Mouse (Mus musculus): Measurements from ENCODE around the gene Fbxl15. TPM values are rescaled to one million over a fixed set of nuclear protein-coding genes. Genes with fewer than 3 reads are reported as not detected.

Gene Fbxl15
- polyA plus RNA-seq, 1 experiment from 2014 or later = 15.1 TPM

- Histone ChIP-seq H3K27me3 (ENCODE audit: control insufficient read depth, insufficient read depth, low read length) (peaks cover 13% of the 10 kb centered on the region; the same call in 1 of the 2 replicates), H3K4me2 (ENCODE audit: low read depth, severe bottlenecking) (peak overlapping the region; percentile 85), H3K9me3 (ENCODE audit: control insufficient read depth, low read length) (no peaks in the 10 kb centered on the region), H3K27ac (replicated peaks; ENCODE audit: low read depth, low read length) (no peak overlapping the region), H3K9ac (ENCODE audit: low read length) (peak overlapping the region; percentile 56; the same call in 1 of the 2 replicates), H3K4me3 (ENCODE audit: low read depth, low read length) (peak overlapping the region; percentile 54), H3K4me1 (ENCODE audit: control insufficient read depth, insufficient read depth, low read length) (peaks cover 9% of the 10 kb centered on the region; the same call in 1 of the 2 replicates), H3K36me3 (ENCODE audit: control insufficient read depth, insufficient read depth, low read length) (no peaks in the 10 kb centered on the region; the same call in 1 of the 2 replicates)
- ATAC-seq (ENCODE audit: insufficient number of reproducible peaks, low FRiP score, low TSS enrichment, low read depth) (no peak), DNase-seq (ENCODE audit: low spot score) (no peak)
- 53% methylated on average over 5 of the region's 5 CpGs for WGBS
Measured at GRCm38 (mm10) chr19:46306268-46306610, 21.7 kb upstream of the Fbxl15 start.

- WGBS = 94% methylated on average over 9 of the region's 9 CpGs
- Histone ChIP-seq H3K9ac (ENCODE audit: low read length) (no peak overlapping the region), H3K9me3 (ENCODE audit: control insufficient read depth, low read length) (no peaks in the 10 kb centered on the region), H3K4me2 (ENCODE audit: low read depth, severe bottlenecking) (no peak overlapping the region), H3K27ac (replicated peaks; ENCODE audit: low read depth, low read length) (no peak overlapping the region), H3K27me3 (ENCODE audit: control insufficient read depth, insufficient read depth, low read length) (peaks cover 13% of the 10 kb centered on the region; the same call in 1 of the 2 replicates), H3K4me1 (ENCODE audit: control insufficient read depth, insufficient read depth, low read length) (peaks cover 9% of the 10 kb centered on the region; the same call in 1 of the 2 replicates), H3K4me3 (ENCODE audit: low read depth, low read length) (no peak overlapping the region), H3K36me3 (ENCODE audit: control insufficient read depth, insufficient read depth, low read length) (no peaks in the 10 kb centered on the region; the same call in 1 of the 2 replicates)
- DNase-seq (ENCODE audit: low spot score) = no peak
- no peak for ATAC-seq (ENCODE audit: insufficient number of reproducible peaks, low FRiP score, low TSS enrichment, low read depth)
Measured at GRCm38 (mm10) chr19:46306751-46307289, 21.2 kb upstream of the Fbxl15 start.

GRCm38 (mm10) chr19:46307781-46308180 is 20.2 kb upstream of the Fbxl15 start:
- 69% methylated on average over 16 of the region's 16 CpGs for WGBS

GRCm38 (mm10) chr19:46308303-46308702 is 19.7 kb upstream of the Fbxl15 start:
- no peak overlapping the region for H3K4me3 ChIP-seq (ENCODE audit: low read depth, low read length)
- peak overlapping the region; percentile 74; the same call in 1 of the 2 replicates for H3K4me2 ChIP-seq (ENCODE audit: low read depth, severe bottlenecking)
- H3K27me3 ChIP-seq (ENCODE audit: control insufficient read depth, insufficient read depth, low read length) = peaks cover 16% of the 10 kb centered on the region; the same call in 1 of the 2 replicates
- 57% methylated on average over 16 of the region's 16 CpGs for WGBS
- no peak overlapping the region for H3K9ac ChIP-seq (ENCODE audit: low read length)
- H3K4me1 ChIP-seq (ENCODE audit: control insufficient read depth, insufficient read depth, low read length) = peaks cover 9% of the 10 kb centered on the region; the same call in 1 of the 2 replicates
- H3K9me3 ChIP-seq (ENCODE audit: control insufficient read depth, low read length) = no peaks in the 10 kb centered on the region
- H3K36me3 ChIP-seq (ENCODE audit: control insufficient read depth, insufficient read depth, low read length) = no peaks in the 10 kb centered on the region; the same call in 1 of the 2 replicates
- ATAC-seq (ENCODE audit: insufficient number of reproducible peaks, low FRiP score, low TSS enrichment, low read depth) = no peak
- DNase-seq (ENCODE audit: low spot score) = no peak
- no peak overlapping the region for H3K27ac ChIP-seq (replicated peaks; ENCODE audit: low read depth, low read length)

More at GRCm38 (mm10) chr19:46307781-46308180, 20.2 kb upstream of the Fbxl15 start:
- Histone ChIP-seq H3K27ac (replicated peaks; ENCODE audit: low read depth, low read length) (no peak overlapping the region), H3K4me3 (ENCODE audit: low read depth, low read length) (no peak overlapping the region), H3K36me3 (ENCODE audit: control insufficient read depth, insufficient read depth, low read length) (no peaks in the 10 kb centered on the region; the same call in 1 of the 2 replicates), H3K4me2 (ENCODE audit: low read depth, severe bottlenecking) (no peak overlapping the region), H3K9ac (ENCODE audit: low read length) (no peak overlapping the region), H3K9me3 (ENCODE audit: control insufficient read depth, low read length) (no peaks in the 10 kb centered on the region), H3K4me1 (ENCODE audit: control insufficient read depth, insufficient read depth, low read length) (peaks cover 9% of the 10 kb centered on the region; the same call in 1 of the 2 replicates), H3K27me3 (ENCODE audit: control insufficient read depth, insufficient read depth, low read length) (peaks cover 13% of the 10 kb centered on the region; the same call in 1 of the 2 replicates)
- no peak for ATAC-seq (ENCODE audit: insufficient number of reproducible peaks, low FRiP score, low TSS enrichment, low read depth)
- no peak for DNase-seq (ENCODE audit: low spot score)

- Histone ChIP-seq H3K4me1 (ENCODE audit: control insufficient read depth, insufficient read depth, low read length) (peaks cover 9% of the 10 kb centered on the region; the same call in 1 of the 2 replicates), H3K9me3 (ENCODE audit: control insufficient read depth, low read length) (no peaks in the 10 kb centered on the region), H3K36me3 (ENCODE audit: control insufficient read depth, insufficient read depth, low read length) (no peaks in the 10 kb centered on the region; the same call in 1 of the 2 replicates), H3K27ac (replicated peaks; ENCODE audit: low read depth, low read length) (no peak overlapping the region), H3K27me3 (ENCODE audit: control insufficient read depth, insufficient read depth, low read length) (peaks cover 22% of the 10 kb centered on the region), H3K4me3 (ENCODE audit: low read depth, low read length) (peak overlapping the region; percentile 32), H3K4me2 (ENCODE audit: low read depth, severe bottlenecking) (peak overlapping the region; percentile 74), H3K9ac (ENCODE audit: low read length) (0 out of 2 replicates have a peak overlapping the region, but pooled peaks have one; percentile 28)
- WGBS = 1% methylated on average over 47 of the region's 47 CpGs
- DNase-seq (ENCODE audit: low spot score) (peak; percentile 95), ATAC-seq (ENCODE audit: insufficient number of reproducible peaks, low FRiP score, low TSS enrichment, low read depth) (no peak)
Measured at GRCm38 (mm10) chr19:46308706-46309435, 19.1 kb upstream of the Fbxl15 start.

GRCm38 (mm10) chr19:46309651-46310305 is 18.2 kb upstream of the Fbxl15 start:
- no peak overlapping the region for H3K4me2 ChIP-seq (ENCODE audit: low read depth, severe bottlenecking)
- ATAC-seq (ENCODE audit: insufficient number of reproducible peaks, low FRiP score, low TSS enrichment, low read depth) = no peak
- peaks cover 31% of the 10 kb centered on the region for H3K27me3 ChIP-seq (ENCODE audit: control insufficient read depth, insufficient read depth, low read length)

GRCm38 (mm10) chr19:46310312-46310865 is 17.6 kb upstream of the Fbxl15 start:
- Histone ChIP-seq H3K4me3 (ENCODE audit: low read depth, low read length) (no peak overlapping the region), H3K4me1 (ENCODE audit: control insufficient read depth, insufficient read depth, low read length) (peaks cover 7% of the 10 kb centered on the region; the same call in 1 of the 2 replicates), H3K9ac (ENCODE audit: low read length) (no peak overlapping the region), H3K4me2 (ENCODE audit: low read depth, severe bottlenecking) (no peak overlapping the region), H3K27me3 (ENCODE audit: control insufficient read depth, insufficient read depth, low read length) (peaks cover 37% of the 10 kb centered on the region), H3K36me3 (ENCODE audit: control insufficient read depth, insufficient read depth, low read length) (no peaks in the 10 kb centered on the region; the same call in 1 of the 2 replicates), H3K27ac (replicated peaks; ENCODE audit: low read depth, low read length) (no peak overlapping the region), H3K9me3 (ENCODE audit: control insufficient read depth, low read length) (no peaks in the 10 kb centered on the region)
- DNase-seq (ENCODE audit: low spot score) (no peak), ATAC-seq (ENCODE audit: insufficient number of reproducible peaks, low FRiP score, low TSS enrichment, low read depth) (no peak)
- 88% methylated on average over 12 of the region's 12 CpGs for WGBS

More at GRCm38 (mm10) chr19:46309651-46310305, 18.2 kb upstream of the Fbxl15 start:
- Histone ChIP-seq H3K4me1 (ENCODE audit: control insufficient read depth, insufficient read depth, low read length) (peaks cover 8% of the 10 kb centered on the region; the same call in 1 of the 2 replicates), H3K9ac (ENCODE audit: low read length) (no peak overlapping the region), H3K27ac (replicated peaks; ENCODE audit: low read depth, low read length) (no peak overlapping the region), H3K36me3 (ENCODE audit: control insufficient read depth, insufficient read depth, low read length) (no peaks in the 10 kb centered on the region; the same call in 1 of the 2 replicates), H3K9me3 (ENCODE audit: control insufficient read depth, low read length) (no peaks in the 10 kb centered on the region), H3K4me3 (ENCODE audit: low read depth, low read length) (no peak overlapping the region)
- 76% methylated on average over 21 of the region's 21 CpGs for WGBS
- DNase-seq (ENCODE audit: low spot score) = no peak

GRCm38 (mm10) chr19:46311341-46311740 is 16.6 kb upstream of the Fbxl15 start:
- Histone ChIP-seq H3K36me3 (ENCODE audit: control insufficient read depth, insufficient read depth, low read length) (no peaks in the 10 kb centered on the region; the same call in 1 of the 2 replicates), H3K27ac (replicated peaks; ENCODE audit: low read depth, low read length) (no peak overlapping the region), H3K9me3 (ENCODE audit: control insufficient read depth, low read length) (no peaks in the 10 kb centered on the region; the same call in 1 of the 2 replicates), H3K27me3 (ENCODE audit: control insufficient read depth, insufficient read depth, low read length) (peaks cover 47% of the 10 kb centered on the region), H3K4me1 (ENCODE audit: control insufficient read depth, insufficient read depth, low read length) (peaks cover 7% of the 10 kb centered on the region; the same call in 1 of the 2 replicates), H3K9ac (ENCODE audit: low read length) (no peak overlapping the region), H3K4me2 (ENCODE audit: low read depth, severe bottlenecking) (no peak overlapping the region), H3K4me3 (ENCODE audit: low read depth, low read length) (no peak overlapping the region)
- WGBS = 84% methylated on average over 9 of the region's 9 CpGs
- ATAC-seq (ENCODE audit: insufficient number of reproducible peaks, low FRiP score, low TSS enrichment, low read depth) = no peak
- no peak for DNase-seq (ENCODE audit: low spot score)

Data from limb, embryonic 11.5 days (tissue).